Mouse (Mus musculus) lung, adult 2 months (tissue): ENCODE measurements around the gene Lpcat3.

Source experiments
- CTCF ChIP-seq: fragments of 200-500 bp; IDR thresholded peaks from 2 replicates; pipeline ENCODE4 v1.5.1; 2011; ENCODE audit warnings: mild to moderate bottlenecking, low read length, control low read depth; ENCODE audit not compliant: insufficient read depth
- POLR2A ChIP-seq: fragments of 200-500 bp; IDR thresholded peaks from 2 replicates; pipeline ENCODE4 v1.6.1; 2011; ENCODE audit warnings: low read depth, mild to moderate bottlenecking, control low read depth, low read length, borderline replicate concordance; ENCODE audit errors: extremely low read depth

DNA sequence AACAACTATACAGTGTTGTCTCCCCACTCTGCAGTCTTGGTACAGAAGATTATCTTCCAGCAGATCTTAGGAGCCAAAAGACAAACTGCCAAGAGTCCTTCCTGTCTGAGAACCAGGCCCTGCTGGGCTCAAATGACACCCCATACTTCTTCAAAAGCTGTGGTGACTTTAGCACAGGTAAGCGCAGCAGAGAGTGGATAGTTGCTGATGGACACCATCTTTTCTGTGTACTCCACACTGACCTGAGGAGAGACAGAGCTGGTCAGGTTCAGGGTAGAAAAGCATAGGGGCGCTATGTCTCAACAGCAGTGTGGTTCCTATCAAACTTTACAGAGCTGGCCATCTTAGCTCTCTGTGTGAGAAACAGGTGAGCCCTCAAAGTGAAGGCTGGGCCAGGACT lies 41.6 kb downstream of the Lpcat3 start:
- TF ChIP-seq CTCF (no peak), POLR2A (no peak)
